Mouse (Mus musculus): ENCODE data around the gene Gm11733.

DNA sequence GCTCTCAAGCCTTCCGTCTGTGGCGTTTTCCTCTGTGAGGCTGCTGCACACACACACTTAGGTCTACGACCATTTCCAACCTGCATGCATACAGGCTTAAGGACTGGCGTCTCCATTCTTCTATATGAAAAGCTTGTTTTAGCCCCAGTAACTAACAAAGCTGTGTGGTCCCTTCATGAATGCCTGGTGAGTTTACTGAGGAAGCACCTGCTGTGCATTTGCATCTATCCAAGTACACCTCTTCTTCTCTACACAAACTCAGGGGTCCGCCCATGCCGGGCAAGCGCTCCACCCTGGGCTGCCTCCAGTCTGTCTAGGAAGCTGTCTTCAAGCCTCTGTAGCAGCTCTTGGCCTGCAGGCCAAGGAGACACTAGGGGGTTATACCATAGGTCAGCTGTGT, 17.3 kb upstream of the Gm11733 start:
- no peak for TF ChIP-seq SIN3A (IDR thresholded peaks at IDR 0.05; ENCODE audit: low read length)
- TF ChIP-seq EP300 (IDR thresholded peaks at IDR 0.05; ENCODE audit: low read depth in 1 of 2, low read length in 2 of 2) = no peak
- TF ChIP-seq TBP (IDR thresholded peaks at IDR 0.05; ENCODE audit: low read depth, low read length) = no peak

All from MEL (cell line).